Mouse (Mus musculus) thymus, postnatal 4 days (tissue): ENCODE measurements at regions not wholly inside any gene's neighbourhood (a gene's known extent, or its start where the extent isn't known, plus 50 kb on each side); places are given as distances from the start of the nearest gene placed in this dataset.
"Not testable (repeated sequence)": the region's sequence is repeated elsewhere in the genome, so short reads cannot be mapped to it uniquely, and the experiment has no call there.

ENCODE experiments used
- DNase-seq: peaks from one replicate; pipeline ENCODE4 v3.0.0; 2021

DNA sequence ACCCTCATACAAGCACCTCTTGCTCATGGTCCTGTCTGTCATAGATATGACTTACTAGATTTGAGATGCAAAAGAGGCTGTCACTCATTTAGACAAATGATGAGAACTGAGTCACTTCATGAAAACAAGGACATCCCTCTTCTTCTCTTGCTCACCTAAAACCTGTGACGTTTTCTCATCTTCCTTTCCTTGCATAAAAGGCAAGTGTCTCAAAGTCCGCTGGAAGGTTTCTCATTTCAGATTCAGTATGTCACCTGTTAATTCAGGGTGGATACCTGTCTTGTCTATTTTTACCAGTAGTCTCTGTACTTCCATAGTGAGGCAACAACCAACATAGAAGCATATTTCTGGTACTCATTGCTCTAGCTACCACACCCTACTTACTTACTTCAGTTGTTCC is 325.6 kb downstream of the Car8 start:
- DNase-seq, result no peak

DNA sequence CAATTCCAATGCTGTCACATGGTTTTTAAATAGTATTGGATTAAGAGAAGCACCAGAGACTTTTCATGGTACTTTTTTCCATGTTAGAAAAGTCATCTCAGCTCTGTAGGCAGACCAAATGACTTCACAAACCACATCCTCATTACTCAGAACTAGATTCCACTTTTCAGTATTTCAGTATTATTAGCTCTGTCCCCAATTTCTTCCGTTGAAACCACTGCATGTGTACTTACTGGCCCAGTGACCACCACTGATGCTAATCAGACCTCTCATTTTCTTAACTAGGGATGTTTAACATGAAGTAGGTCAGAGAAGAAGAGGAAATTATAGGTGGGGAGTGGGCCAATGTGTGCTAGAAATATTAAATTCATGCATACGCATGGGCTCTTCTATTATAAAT is 326.2 kb downstream of the Car8 start:
- DNase-seq, result no peak

DNA sequence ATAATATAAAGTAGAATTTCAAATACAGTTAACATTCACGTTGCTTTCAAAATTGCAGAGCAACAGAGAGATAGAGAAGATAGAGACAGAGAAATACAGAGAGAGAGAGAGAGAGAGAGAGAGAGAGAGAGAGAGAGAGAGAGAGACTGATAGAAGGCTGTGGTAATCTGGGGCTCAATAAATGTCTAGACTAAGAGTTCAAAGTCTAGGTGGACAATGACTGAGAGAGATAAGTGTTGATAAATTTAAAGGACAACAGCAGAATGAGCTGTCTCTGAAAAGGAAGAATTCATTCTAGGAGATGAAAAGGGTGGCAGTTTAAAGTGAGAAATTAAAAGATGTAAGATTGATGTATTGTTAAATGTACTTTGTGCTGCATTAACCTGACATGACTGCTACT is 335.7 kb downstream of the Car8 start:
- DNase-seq, result no peak

- no peak for DNase-seq
These were observed 343.9 kb downstream of the Car8 start for GRCm38 (mm10) chr4:7894914-7895313.

DNA sequence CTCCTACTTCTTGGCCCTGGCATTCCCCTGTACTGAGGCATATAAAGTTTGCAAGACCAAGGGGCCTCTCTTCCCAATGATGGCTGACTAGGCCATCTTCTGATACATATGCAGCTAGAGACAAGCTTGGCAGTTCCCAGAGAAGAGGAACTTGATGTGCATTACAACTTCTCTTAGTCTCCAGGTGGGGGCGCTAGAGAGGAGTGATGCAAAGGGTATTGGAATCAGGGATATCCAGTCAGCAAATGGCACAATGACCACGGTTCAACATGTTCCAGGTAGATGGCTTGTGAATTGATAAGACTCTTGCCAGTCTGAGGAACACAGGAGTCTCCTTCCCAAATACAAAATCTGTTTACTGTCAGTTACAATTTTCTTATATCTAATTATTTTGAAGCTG is 347.7 kb downstream of the Car8 start:
- peak; percentile 44 for DNase-seq

GRCm38 (mm10) chr4:7854518-7854917 is 384.3 kb downstream of the Car8 start:
- no peak for DNase-seq

DNA sequence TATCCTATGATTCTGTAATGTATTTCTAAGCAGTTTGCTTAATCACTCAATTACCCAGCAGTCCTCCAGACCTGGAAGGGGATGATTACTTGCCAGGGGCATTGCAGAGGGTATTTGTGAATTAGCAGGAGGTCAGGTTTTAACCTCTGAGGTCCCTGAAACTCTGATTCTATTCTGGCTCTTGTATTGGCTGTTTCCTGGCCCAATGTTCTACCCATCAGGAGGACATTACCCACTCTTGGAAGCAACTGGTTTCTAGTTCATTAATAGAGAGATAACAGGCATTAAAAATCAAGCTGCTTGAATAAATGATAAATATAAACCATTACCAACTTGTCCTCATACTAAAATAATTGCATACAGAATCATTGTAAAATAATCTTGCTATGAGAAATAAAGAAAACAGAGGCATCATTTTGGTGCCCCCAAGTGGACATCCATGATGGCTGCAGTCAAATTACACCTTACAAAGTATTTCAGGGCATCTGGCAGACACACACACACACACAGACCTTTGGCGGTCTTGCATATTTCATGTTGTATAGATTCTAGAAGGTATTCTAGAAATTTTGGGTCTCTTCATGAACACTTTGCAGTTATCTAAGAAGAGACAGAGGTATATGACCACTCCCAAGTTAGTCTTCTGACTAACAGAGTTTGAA is 385.6 kb downstream of the Car8 start:
- DNase-seq, result peak; percentile 59

- DNase-seq, result no peak
These were observed 386.7 kb downstream of the Car8 start for GRCm38 (mm10) chr4:7852006-7852615.

GRCm38 (mm10) chr4:7847411-7847810 is 391.4 kb downstream of the Car8 start:
- DNase-seq, result no peak

GRCm38 (mm10) chr4:7829126-7829525 is 409.7 kb downstream of the Car8 start:
- DNase-seq, result no peak

- DNase-seq, result no peak
These were observed 419.0 kb downstream of the Car8 start for GRCm38 (mm10) chr4:7819847-7820246.

DNA sequence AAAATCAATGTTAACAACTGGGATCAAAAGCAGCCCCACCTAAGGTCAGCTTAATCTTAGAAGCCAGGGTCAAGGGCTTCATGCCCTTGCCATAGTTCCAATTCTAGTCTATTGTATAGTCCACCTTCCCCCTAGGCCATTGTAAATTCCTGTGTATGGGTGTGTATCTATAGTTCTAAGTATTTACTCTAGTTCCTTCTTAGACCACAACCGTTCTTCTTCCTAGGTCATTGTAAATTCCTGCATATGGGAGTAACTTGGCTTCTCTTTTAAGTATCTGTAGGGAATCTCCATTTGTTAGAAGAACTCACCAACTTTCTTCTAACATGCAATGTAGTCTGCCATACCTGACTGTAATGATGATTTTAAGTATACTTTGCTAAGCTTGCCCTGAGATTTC is 461.1 kb downstream of the Car8 start:
- not testable (repeated sequence) for DNase-seq

- DNase-seq, result no peak
These were observed 483.4 kb downstream of the Car8 start for GRCm38 (mm10) chr4:7755473-7755872.

DNA sequence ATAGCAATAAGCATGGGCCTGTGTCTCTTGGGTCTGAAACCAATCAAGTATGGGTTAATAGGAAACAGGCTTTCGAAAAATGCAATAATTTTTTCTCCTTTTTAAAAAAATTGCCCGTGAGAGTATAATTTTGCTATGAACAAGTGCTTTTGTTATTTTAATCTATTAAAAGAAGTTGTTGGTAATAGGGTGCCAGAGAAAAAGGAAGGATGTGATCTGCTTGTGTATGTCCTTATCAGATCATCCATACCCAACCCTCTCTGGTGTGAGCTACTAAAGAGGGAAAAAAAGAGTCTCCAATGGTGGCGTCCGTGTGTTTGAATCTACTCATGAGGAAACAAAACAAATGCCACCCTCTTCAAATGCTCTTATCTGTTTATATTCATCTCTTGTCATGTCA is 484.9 kb downstream of the Car8 start:
- no peak for DNase-seq

GRCm38 (mm10) chr4:7751208-7751607 is 487.6 kb downstream of the Car8 start:
- no peak for DNase-seq

DNA sequence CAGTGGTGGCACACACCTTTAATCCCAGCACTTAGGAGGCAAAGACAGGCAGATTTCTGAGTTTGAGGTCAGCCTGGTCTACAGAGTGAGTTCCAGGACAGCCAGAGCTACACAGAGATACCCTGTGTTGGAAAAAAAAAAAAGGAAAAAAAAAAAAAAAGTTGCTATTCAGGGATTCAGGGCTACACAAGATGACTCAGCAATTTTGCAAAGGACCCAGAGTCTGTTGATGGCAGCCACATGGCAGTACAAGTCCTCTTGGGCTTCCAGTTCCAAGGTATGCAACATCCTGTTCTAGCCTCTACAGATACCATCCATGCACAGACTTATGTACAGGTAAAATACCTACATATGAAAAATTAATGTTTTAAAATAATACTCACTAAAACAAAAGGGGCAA is 515.9 kb downstream of the Car8 start:
- DNase-seq, result no peak

DNA sequence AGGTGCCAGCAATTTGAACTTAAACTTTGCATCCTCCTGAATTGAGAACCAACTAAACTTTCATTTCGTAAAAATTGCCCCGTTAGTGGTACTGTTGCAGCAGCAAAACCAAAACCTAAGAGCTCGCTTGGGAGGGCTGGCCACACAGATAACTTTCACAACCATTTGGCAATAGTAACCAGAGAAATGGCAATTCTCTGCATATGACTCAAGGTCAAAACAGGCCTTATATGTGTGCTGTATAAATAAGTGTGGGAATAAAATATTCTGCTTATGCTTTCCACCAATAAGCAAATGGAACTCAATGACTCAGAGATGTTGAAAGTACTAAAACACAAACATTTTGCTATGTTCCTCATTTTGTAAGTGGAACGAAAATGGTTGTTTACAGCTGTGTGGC is 550.3 kb downstream of the Car8 start:
- DNase-seq, result no peak

- DNase-seq, result peak; percentile 33
These were observed 551.6 kb downstream of the Car8 start for GRCm38 (mm10) chr4:7687231-7687630.

DNA sequence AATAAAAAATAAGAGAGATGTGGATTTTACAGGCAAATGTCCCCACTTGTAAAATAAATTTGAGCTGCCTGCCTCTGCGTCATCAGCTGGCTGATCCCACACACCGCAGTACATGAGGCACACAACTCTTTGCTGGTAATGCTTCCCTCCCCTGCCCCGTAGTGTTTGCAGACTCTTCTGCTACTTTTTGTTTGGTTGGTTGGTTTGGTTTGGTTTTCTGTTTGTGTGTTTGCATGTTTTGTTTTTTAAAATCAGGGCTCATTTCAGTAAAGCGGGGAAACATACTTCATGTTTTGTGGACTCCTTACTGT is 568.1 kb downstream of the Car8 start:
- DNase-seq, result no peak

DNA sequence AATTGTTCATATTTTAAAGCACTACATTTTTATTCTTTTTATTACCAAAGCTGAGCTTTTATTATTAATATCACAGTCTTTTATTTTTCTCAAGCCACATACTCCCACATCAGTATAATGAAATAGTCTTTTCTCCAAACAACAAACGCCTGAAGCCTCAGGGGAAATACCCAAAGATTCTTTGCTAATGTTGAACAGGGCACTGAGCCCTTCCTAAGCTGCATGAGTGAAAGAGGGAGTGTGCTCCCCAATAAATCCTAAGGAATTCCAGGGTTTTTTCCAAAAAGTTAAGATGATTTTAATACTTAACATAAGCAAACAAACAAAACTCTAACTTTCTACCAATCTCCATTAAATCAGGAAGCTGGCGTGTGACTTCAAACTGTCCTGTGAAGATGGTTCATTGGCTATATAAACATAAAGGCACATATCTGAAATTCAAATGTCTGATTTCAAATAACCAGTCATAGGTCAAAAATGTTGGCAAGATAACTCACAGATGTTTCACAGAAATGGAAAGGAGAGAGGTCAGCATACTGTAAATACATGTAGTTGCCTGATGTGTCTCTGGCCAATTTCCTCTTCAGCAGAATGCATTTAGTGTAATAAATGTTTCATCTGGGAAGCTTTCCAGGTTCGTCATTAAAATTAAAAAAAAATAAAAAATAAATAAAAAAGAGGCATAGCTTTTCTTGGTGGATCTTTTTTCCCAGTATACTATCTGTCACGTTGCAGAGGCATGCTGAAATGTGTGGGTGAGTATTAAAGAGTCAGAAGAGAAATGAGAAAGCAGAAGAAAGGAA is 568.6 kb downstream of the Car8 start:
- DNase-seq, result no peak

GRCm38 (mm10) chr4:7666935-7667594 is 571.8 kb downstream of the Car8 start:
- DNase-seq, result no peak

GRCm38 (mm10) chr4:7642878-7643590 is 595.8 kb downstream of the Car8 start:
- no peak for DNase-seq
